Mouse (Mus musculus): ENCODE measurements around the gene Orm1. TPM values are rescaled to one million over a fixed set of nuclear protein-coding genes. Genes with fewer than 3 reads are reported as not detected.

Gene Orm1
- total RNA-seq, 2 experiments from 2014 or later = not detected

DNA sequence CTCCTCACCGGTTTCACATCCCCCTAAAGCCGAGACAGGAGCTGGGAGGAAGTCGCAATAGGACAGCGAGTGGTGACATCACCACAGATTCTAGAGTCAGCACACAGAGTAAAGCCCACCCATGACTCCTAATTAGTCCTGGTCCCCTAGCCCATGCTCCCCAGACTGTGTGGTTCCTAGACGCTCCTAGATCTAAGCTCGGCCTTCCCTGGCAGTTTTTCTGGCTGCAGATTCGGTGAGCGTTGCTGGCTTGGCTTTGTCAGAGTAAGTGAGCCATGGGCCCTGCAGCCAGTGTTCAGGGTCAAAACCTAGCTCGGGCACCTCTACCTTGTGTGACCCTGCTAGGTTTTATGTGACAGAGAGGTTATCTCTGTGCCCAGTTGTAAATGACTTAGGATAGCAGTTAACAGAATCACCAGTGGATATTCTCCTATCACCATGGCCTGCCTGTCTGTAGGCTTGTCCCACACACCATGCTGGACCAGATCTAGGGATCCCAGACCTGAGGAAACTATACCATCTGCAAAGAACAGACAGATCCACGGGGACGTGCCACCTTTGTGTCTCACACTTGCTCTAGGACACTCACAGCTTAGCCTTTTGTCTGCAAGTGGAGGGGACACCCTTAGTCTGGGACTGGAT, 45.6 kb downstream of the Orm1 start:
- intact Hi-C loops (cut with DNase I; ENCODE audit: low total_unique reads) = no loop called here
- DNase-seq = no peak

DNA sequence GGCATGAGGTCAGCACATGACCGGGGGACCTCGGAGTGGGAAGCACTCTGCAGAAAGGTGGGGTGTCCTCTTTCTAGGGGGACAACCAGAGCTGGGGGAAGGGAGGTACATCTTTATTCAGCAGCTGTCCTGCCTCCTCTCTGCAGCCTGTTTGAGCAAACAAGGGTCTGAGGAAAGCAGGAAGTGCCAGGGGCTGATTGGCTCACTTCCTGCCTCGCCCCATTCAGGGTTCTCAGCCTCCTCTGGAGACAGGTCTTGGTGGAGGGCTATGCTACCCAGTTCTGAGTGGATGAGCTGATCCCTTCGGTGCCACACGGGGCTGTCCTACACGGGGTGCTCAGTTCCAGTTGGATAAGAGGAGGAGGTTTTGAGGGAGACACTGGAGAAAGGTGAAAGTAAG, 47.0 kb downstream of the Orm1 start:
- no peak for DNase-seq
- intact Hi-C loops (cut with DNase I; ENCODE audit: low total_unique reads) = no loop called here

Other genes starting within 250 kb of the Orm1 start
- gene Ambp, start 189.8 kb upstream of the Orm1 start, total RNA-seq (2021) = not detected
- not detected for gene Kif12, start 172.4 kb upstream of the Orm1 start, total RNA-seq (2021)
- gene Col27a1, start 130.6 kb upstream of the Orm1 start, total RNA-seq (2021) = 1 to 10 TPM; 1.9 to 2.6 TPM
- gene Orm3, start 11.6 kb downstream of the Orm1 start, total RNA-seq (2021) = not detected
- not detected for gene Orm2, start 17.9 kb downstream of the Orm1 start, total RNA-seq (2021)
- gene Akna, start 58.8 kb downstream of the Orm1 start, total RNA-seq (2021) = 1 to 10 TPM; 2.1 to 2.4 TPM
- gene Whrn, start 151.4 kb downstream of the Orm1 start, total RNA-seq (2021) = 1 to 10 TPM; 1.7 to 2.0 TPM
- 100 to 1,000 TPM; 260 to 261 TPM for gene Atp6v1g1, start 200.2 kb downstream of the Orm1 start, total RNA-seq (2021)
- gene Tmem268, start 214.2 kb downstream of the Orm1 start, total RNA-seq (2021) = 10 to 100 TPM in 1 of 2 experiments, 1 to 10 TPM in 1; 8.7 to 10.6 TPM

All from gastrocnemius, postnatal 14 days (tissue).